Mouse (Mus musculus): ENCODE results near the gene Homer2.

- TF ChIP-seq CTCF (conservative IDR thresholded peaks at IDR 0.05; ENCODE audit: low read length) (no peak), NANOG (IDR thresholded peaks at IDR 0.05; ENCODE audit: borderline replicate concordance, low read length) (no peak), POU5F1 (IDR thresholded peaks at IDR 0.05; ENCODE audit: borderline replicate concordance, low read length) (no peak)
These were observed 18.8 kb upstream of the Homer2 start for GRCm38 (mm10) chr7:81725986-81726727.

Measured in E14TG2a.4 (cell line).